Mouse (Mus musculus) brain, embryonic 18.5 days (tissue): ENCODE results near the gene Slc8a2.

Experiments used
- DNase-seq: peaks from one replicate; pipeline ENCODE4 v3.0.0-alpha.2; 2012; ENCODE audit warnings: low read depth, low spot score

Slc8a2 gene

DNA sequence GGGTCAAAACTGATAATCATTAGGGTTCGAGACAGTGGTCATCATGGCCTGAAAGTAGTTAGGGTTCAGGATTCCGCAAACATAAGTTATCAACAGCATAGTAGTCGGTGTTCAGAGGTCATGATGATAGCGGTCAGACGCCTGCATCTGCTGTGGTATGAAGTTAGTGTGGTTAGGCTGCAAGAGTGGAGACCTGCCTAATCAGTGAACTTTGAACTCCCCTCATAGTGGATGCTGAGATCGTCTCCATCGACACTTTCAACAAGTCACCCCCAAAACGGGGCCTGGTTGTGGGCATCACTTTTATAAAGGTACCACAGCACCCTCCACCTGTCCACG, 9.4 kb upstream of the Slc8a2 start:
- no peak for DNase-seq

DNA sequence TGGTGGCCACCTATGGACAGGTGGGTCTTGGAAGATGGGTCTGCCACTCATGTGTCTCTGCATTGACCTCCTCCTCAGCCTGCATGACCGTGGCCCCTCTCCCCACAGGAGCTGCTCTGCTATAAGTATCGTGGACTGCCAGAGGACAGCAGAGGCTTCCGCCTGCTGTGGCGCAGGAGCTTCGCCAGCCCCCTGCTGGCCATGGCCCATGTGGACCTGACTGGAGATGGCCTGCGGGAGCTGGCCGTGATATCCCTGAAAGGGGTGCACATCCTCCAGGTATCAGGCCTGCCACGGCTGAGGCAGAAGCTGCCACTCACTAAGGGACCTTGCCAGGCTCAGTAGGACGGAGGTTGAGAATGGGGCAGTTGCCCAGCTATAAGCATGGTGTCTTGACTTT, 3.8 kb upstream of the Slc8a2 start:
- no peak for DNase-seq

DNA sequence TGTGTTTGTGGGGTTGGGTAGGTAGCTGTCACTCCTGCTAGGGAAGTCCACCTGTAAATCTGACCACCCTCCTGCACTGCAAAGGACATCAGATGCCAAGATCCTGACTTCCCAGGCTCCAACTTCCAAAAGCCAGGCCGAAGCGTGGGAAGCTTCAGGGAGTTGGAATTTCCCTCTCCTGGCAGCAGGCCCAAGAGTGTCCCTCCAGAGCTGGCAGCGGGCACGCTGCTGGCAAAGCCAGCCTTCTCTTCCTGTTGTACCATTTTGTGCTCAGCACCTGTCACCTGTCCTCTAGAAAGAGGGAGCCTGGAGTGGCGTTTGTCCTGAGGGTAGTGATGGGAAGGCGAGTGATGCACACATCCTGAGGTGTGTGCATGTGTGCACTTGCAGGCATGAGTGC, 1.3 kb upstream of the Slc8a2 start:
- DNase-seq: no peak

DNA sequence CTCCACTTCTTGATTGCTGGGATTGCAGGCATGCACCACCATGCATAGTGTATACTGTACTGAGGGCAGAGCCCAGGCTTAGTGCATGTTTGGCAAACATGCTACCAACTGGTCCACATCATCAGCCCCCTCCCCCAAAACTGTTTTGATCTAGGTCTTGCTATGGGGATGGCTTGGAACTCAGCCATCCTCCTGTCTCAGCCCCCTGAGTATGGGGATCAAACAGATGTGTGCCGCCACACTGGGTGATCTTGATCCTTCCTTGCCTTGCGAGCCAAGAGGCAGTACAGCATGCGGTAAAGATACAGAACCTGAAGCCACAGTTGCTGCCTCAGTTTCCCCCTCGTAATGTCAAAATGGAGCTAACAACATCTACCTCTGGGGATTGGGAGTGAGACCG, 727 bp upstream of the Slc8a2 start:
- no peak for DNase-seq

DNA sequence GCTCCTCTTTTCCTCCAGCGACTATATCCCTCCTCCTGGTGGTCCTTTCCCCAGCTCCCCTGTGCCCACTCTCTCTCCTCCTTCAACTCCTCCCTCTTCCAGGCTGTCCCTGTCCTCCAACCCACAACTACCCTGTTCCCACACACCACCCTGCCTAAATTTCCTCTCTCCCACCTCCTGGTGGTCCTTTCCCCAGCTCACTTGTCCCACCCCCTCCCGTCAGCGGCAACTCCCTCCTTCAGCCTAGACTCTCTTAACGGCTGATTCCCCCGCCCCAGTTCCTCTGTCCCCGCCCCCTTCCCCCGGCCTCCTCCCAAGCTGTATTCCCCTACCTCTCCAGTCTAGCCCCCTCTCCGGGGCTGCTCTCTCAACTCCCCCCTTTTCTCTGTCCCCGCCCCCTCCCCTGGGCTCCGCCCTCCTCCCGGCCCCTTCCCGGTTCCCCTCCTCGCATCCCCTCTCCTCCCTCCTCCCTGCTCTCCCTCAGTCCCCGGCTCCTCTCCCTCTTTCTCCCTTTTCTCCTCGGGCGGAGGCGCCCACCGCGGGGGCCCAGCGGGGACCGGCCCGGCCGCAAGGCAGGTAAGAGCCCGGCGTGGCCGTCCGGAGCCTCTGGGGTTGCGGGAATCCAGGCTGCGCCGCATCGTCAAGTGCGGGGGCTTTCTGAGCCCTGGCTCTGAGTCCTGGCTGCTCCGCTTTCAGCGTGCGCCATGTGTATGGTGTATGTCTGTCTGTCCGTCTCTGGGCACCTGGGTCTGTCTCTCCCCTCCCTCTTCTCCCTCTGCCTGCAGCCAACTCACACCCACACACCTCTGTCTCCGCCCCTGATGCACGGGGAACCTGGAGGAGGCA, 443 bp downstream of the Slc8a2 start:
- peak; percentile 87 for DNase-seq

DNA sequence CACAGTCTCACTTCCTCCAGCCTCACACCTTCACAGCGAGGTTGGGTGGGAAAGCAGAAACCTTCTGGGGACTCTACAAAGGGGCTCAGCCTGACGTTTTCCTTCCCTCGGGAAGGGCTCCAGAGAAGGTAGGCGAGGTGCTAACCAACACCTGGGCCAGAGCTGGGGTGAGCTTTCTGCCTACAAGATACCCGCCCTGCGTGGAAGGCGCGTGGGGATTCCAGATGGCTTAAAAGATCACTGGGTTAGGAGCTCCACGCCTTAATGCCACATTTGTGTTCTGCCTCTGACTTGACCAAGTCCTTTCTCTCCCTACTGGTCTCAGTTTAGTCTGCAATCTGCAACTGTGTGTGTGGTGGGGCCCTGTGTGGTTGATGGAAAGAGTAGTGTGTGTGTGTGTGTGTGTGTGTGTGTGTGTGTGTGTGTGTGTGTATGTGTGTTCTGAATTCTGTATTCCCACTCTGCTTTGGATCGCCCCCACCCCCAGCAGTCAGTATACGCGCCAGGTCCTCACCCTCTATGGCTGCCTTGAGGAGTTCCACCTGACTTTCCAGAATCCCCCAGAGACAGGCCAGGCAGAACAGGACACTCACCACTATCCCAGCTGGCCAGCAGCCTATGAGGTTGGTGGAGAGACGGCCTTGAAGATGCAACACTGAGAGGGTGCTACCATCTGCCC, 1.5 kb downstream of the Slc8a2 start:
- no peak for DNase-seq

DNA sequence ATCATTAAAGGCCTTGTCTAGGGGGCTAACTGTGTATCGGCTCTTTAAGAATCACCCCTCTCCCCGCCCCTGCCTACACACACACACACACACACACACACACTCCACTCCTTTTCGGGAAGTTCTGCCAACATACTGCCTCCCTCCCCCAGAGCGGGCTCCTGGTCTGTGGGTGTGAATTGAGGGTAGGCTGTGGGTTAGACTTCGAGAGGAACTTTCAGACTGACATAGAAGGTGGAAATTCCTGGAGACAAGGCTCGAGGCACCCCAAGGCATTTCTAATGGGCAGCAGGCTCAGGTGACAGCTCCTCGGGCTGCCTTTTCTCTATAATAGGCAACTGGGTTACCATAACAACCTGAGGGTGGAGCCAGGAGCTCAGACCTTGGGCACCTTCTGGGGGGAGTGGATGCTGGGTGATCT, 2.5 kb downstream of the Slc8a2 start:
- DNase-seq: no peak

DNA sequence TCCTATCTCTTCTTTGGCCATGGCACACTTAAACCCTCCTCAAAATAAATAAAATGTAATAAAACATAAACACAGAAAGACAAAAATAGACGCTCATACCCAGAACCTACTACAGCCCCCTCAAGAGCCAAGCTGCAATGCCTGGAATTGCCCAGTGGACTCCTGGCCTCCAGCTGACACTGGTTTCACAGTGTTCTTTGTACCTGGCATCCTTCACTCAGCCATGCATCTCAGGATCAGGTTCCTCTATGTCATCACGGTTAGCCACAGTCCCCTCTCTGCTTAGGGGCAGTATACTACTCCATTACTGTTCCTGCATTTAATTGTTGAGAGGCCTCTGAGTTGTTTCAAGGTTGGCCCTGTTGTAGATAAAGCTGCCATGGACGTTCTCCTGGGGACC, 3.3 kb downstream of the Slc8a2 start:
- DNase-seq: no peak

DNA sequence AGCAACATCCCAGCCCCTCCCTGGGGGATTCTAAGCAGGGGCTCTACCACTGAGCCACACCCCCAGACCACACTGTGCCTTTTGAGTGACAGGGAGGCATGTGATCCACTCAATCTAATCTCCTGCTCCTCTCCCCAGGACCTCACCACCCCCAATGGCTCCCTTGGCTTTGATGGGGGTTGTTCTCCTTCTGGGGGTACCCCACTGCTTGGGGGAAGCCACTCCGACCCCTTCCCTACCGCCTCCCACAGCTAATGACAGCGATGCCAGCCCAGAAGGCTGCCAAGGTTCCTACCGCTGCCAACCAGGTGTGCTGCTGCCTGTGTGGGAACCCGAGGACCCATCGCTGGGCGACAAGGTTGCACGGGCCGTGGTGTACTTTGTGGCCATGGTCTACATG, 4.1 kb downstream of the Slc8a2 start:
- DNase-seq: no peak

DNA sequence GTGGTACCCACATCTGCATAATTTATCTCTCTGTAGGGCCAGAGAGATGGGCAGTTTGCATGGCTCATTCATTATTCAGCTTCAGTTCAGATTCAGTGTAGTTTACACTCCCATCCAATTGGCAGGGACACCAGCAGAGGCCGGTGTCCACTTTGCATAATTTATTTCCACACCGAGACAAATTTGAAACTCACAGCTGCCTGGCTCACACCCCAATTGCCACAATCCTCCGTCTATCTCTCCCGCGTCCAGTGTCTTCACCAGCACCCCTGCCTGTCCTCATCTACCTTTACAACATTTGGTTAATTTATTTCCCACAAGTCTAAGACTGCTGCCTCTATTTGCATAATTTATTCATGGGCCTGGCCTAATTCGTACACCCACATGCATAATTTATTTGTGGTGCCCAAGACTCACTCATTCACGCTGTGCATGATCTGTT, 5.3 kb downstream of the Slc8a2 start:
- no peak for DNase-seq

DNA sequence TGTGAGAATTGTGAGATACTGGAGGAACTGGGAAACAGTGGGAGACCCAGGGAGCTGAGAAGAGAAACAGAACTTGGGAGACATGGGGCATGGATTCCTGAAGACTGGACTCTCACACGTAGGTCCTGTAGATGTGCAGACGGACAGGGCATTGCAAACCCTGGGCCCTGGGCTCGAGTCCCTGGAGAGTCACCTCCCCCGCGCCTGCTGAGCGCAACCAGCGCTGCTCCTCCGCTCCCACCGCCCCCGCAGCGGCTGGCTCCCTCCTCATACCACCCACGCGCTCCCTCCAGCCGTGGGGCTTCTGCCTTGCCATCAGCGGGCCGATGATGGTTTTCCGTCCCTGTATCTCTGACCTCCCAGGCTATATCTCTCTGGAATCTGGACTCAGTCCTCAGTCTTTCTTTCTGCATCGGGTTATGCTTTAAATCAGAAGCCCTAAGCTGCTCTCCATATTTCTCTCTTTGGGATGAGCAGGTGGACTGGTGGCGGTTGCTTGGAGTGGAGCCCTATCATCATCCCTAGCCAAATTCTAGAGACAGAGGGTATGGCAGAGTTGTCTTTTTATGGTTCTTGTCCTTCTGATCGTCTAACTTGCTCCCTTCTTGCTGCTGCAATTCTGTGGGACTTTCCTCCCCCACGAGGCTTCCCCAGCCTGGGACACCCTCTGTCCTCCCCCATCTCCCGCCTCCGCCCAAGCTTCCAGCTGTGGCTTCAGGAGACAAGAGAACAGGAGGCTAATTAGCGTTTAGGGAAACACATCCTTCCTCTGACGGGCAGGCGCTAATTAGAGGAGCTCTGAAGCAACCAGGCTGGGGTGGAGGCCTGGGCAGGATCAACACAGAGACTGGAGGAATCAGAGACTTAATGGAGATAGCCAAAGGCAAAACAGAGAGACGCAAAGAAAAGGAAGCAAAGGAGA, 17.1 kb downstream of the Slc8a2 start:
- DNase-seq: no peak

DNA sequence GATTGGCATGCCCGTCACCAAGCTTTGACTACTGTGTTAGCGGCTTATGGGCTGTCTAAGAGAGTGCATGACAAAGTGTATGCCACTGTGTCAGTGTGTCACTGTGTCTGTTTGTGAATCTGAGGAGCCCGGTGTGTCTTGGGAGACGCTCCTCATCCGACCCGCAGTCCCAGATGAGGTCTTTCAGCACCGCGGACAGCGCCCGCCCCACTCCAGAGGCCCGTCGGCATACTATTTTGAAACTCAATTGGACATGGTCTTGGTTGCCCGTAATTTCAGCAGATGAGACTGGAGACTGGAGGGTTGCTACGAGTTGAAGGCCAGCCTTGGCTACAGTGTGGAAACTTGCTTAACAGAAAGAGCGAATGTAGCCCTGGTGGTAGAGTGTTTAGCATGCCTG, 18.0 kb downstream of the Slc8a2 start:
- DNase-seq: no peak

DNA sequence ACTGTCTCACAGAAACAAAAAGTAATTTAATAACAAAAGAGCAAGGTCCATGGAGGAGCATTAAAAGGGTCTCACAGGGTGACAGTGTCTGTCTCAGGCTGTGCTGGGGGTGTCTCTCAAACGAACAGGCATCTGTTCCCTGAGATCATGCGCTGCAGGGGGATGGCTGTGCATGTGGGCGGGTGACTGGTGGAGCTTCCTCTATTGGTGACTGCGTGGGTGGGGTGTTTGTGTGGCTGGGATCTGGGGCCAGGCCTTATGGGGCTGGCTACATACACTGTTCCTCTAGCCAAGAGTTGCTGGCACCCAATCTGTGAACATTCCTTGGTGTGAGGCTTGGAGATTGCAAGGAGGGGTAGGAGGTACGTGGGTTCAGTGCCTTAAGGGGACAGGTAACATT, 19.6 kb downstream of the Slc8a2 start:
- no peak for DNase-seq

DNA sequence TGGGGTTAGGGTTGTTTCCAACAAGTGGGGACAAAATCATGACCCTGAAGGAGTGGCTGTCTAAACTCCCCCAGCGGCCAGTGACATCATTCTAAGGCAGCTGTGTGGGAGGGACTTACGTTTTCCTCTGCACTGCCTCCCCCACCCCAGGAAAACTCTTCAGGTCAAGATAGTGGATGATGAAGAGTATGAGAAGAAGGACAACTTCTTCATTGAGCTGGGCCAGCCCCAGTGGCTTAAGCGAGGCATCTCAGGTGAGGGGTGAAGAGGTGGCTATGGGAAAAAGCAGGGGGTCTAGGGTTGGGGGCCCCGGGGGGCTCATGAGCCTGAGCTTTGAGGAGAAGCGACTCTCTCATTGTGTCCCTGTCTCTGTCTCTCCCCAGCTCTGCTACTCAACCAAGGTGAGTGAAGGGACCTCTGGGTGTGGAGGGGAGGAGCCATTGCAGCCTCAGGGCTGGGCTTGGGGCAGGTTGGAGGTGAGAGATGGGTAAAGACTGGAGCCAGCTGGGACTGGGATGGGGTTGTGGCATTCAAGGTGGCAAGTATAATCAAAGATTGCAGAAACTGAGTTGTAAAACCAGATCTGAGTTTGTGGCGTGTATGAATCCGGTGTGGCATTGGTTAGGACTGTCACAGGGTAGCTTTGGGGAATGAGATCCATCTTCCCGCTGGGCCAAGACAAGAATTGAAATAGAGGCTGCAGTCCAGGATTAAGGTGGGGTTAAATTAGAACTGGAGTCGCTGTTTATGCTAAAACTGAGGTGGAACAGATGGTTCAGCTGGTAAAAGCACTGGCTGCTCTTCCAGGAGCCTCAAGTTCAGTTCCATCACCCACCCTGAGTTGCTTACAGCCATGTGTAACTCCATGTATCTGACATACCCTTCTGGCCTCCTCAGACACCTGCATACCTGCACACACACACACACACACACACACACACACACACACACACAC, 20.8 kb downstream of the Slc8a2 start:
- no peak for DNase-seq

DNA sequence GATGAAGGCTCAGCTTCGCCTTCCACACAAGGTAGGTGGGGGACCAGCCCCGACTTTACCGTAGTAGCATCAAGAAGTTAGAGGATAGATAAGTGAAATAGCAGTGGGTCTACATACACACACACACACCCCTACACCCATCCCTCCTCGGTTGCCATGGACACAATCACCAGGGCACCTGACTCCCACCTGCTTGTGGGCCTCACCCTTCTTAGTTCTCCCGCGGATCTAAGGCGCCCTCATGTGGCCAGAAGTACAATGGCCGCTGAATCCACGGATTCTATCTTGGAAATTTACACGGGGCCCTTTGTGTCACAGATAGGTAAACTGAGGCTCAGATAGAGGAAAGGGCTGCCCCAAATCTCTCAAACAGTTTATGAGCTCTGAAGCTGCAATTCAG, 23.9 kb downstream of the Slc8a2 start:
- no peak for DNase-seq

DNA sequence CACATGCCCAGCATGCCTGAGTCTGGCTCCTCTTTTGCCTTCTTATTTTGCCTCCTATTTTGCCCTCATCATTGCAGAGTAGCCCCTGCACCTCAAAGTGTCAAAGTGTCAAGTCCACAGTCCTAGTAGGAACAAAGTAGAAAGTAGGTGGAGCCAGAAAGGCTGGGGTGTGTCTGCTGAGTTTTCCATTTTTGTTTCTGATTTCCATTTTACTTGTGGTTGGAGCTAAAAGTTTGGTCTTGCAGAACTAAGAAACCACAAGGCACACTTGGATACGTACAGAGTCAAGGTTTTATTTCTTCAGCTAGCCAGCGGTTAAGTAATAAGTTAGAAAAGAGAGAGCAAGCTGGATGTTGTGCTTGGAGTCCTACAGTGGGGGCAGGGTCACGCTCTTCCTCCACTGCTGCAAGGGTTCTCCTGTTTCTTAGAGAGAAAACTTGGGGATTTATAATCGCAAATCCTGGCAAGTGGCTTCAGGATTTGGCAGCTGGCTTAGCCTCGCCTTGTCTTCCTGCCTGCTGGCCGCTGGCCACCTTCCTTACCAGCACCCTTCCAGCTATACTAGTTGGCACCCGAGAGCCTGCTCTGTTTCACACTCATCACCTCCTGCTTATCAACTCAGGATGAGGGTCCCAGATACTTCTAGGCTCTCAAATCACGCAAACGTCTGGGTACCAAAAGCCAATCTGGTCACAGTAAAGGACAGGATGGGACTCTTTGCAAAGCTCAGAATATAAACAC, 25.7 kb downstream of the Slc8a2 start:
- DNase-seq: no peak

DNA sequence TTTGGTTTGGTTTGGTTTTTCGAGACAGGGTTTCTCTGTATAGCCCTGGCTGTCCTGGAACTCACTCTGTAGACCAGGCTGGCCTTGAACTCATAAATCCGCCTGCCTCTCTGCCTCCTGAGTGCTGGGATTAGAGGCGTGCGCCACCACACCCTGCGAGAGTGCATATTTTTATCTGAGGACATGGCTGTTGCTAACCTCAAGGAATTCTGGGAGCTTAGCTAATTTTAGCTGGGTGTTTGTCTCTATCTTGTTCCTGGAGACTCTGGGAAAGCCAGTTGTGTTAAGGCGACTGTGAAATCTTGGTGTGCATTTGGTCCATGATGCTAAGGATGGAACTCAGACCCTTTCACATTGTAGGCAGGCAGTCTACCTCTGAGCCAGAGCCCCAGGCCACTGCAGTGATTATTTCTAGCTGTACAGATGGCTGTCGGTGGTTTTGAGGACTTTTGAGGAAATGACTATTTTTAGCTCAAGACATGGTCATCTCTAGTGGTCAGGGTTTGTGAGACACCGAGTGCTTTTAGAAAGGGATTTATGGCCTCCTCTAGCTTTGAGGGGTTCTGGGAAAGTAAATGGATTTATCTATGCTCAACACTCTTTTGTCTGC, 26.6 kb downstream of the Slc8a2 start:
- DNase-seq: no peak

DNA sequence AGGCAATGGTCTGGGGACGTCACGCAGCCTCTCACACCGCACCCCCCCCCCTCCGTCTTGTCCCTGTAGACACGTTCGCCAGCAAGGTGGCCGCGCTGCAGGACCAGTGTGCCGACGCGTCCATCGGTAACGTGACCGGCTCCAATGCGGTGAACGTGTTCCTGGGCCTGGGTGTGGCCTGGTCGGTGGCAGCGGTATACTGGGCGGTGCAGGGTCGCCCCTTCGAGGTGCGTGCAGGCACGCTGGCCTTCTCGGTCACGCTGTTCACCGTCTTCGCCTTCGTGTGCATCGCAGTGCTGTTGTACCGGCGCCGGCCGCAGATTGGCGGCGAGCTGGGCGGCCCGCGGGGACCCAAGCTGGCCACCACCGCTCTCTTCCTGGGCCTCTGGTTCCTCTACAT, 29.1 kb downstream of the Slc8a2 start:
- no peak for DNase-seq

DNA sequence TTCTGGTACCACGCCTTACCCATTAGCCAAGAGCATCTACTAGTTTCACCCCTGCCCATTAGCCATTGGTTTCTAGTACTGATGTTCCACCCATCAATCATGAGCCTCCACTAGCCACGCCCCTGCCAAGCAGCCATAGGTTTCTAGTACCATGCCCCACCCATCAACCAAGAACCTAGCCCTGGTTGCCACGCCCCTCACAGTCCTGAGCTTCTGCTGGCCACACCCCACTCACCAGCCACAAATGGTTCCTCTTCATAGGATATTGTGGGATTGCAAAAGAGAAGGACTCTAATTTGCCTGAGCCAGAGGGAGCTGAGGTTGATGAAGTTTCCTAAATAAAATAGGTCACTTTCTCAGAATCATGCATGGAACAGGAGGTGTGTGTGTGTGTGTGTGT, 31.1 kb downstream of the Slc8a2 start:
- no peak for DNase-seq

DNA sequence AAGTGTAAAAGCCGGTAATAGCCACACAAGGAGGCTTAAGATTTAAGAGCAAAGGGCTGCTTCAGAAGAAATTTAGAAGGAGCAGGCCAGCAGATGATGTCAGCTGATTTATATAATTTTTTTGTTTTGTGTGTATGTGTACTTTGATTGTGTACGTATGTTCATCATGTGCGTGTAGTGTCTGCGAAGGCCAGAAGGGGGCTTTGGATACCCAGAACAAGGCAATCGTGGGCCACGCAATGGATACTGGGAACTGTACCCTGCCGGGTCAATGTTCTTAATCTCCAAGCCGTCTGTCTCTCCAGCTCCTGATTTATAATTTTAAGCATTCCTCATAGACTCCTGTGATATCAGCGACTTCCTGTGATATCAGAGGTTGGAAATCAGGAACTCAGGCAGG, 31.7 kb downstream of the Slc8a2 start:
- no peak for DNase-seq
